Mouse (Mus musculus) adrenal gland (tissue): ENCODE data around the gene Marveld3.

Experiments
- intact Hi-C: fragments of 180-260 bp; cut with DNase I; formaldehyde crosslinking; loops from one replicate; pipeline ENCODE4 v1.15.1; 2025

Gene Marveld3

GRCm38 (mm10) chr8:109968837-109969236, 6.8 kb upstream of the Marveld3 start:
- intact Hi-C loops, result no loop called here

DNA sequence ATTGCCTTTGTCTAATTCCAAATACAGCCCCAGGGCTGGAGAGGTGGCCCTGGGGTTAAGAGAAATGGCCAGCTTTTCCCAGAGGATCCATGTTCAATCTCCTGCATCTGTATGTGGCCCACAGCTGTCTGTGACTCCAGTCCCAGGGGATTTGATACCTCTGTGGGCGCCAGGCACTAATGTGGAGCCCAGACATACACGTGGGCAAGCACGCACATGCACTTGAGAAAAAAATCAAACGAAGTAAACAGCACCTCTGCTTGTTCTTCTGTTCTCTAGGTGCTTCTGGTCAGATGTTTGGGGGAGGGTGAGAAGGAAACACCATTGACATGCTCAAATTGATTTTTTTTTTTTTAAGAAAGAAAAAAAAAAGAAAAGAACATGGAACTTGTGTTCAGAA, 2.1 kb upstream of the Marveld3 start:
- intact Hi-C loops, result no loop called here

GRCm38 (mm10) chr8:109963421-109963820, 1.4 kb upstream of the Marveld3 start:
- intact Hi-C loops, result no loop called here

DNA sequence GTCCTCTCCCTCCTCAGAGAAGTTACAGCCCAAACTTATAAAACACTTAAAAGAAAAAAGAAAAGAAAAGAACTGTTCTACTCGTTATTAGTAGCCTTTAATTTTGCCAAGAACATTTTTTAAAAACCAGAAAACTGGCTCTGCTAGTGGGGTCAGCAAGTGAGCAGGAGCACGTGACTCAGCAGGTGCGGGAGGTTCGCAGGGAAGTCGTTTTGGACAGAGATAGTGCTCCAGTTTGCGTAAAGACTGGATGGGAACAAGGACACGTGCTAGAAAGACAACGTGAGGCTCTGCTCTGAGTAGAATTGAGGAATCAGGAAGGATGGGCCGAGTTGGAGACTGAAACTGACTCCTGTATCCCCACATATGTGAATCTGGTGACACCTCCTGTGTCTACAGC, 893 bp upstream of the Marveld3 start:
- intact Hi-C loops, result no loop called here

- intact Hi-C loops, result no loop called here
Measured at GRCm38 (mm10) chr8:109959112-109959511, 2.9 kb downstream of the Marveld3 start.

DNA sequence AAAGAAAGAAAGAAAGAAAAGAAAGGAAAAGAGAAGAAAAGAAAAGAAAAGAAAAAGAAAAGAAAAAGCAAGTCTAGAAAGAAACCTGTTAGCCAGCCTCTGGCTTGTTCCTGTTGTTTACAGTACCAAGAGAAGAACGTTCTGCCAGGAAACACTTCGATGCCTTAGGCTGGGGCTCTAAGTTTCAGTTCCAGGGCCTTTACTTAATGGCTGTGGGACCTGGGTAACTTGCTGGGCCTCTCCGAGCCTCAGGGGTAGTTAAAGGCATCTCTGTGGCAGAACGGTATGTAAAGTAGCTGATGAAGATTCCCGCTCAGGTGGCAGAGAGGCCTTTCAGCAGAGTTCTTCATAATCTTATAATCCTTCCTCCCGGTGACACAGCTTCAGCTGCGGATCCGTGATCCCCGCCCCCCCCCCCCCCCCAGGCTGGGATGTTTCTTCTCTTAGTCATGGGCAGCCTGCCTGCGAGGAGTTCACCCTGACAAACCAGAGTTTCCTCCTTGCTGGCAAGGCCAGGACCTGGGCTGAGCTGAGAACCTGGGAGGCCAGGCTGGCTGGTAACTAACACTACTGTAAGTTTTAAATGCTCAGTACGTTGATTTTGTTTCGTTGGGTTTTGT, 3.9 kb downstream of the Marveld3 start:
- intact Hi-C loops, result no loop called here

DNA sequence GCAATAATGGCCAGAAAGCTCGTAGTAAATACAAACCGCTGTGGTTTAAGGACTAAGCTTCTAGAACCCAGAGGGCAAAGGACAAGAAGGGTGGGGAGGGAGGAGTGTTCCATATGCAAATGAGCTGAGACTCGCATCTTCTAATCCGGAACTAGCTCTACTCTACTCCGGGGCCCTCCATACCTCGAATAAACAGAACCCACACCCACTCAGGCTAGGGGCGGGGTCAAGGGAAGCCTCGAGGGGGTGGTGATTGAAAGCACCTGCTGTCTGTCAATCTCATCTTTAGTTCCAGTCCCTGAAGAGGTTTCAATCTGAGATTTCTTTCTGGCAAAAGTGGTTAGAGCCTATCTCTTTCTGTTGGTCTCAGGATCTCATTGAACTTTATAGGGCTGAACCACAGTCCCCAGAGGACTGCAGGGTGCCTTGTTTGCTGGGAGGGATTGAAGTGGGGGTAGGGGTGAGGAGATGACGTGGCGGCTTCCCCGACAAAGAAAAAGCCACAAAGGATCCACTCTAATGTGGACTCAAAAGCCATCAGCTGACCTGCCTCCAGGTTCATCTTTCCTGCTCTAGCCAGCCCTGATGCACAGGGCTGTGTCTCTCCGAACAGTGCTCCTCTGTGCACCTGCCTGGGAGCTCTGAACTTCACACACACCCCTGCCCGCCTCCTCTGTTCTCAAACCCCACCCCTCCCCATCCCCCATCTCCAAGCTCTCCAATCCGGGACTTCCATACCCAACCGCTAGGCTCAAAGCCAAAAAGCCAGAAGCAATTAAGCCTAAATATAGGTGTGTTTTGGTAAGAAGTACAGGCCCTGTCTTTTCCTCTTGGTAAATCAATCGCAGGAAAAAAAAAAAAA, 4.6 kb downstream of the Marveld3 start:
- intact Hi-C loops, result no loop called here

GRCm38 (mm10) chr8:109954486-109954948, 7.5 kb downstream of the Marveld3 start:
- intact Hi-C loops, result no loop called here

- intact Hi-C loops, result no loop called here
Measured at GRCm38 (mm10) chr8:109952171-109952570, 9.8 kb downstream of the Marveld3 start.

- intact Hi-C loops, result no loop called here
Measured at GRCm38 (mm10) chr8:109948285-109948564, 13.8 kb downstream of the Marveld3 start.

DNA sequence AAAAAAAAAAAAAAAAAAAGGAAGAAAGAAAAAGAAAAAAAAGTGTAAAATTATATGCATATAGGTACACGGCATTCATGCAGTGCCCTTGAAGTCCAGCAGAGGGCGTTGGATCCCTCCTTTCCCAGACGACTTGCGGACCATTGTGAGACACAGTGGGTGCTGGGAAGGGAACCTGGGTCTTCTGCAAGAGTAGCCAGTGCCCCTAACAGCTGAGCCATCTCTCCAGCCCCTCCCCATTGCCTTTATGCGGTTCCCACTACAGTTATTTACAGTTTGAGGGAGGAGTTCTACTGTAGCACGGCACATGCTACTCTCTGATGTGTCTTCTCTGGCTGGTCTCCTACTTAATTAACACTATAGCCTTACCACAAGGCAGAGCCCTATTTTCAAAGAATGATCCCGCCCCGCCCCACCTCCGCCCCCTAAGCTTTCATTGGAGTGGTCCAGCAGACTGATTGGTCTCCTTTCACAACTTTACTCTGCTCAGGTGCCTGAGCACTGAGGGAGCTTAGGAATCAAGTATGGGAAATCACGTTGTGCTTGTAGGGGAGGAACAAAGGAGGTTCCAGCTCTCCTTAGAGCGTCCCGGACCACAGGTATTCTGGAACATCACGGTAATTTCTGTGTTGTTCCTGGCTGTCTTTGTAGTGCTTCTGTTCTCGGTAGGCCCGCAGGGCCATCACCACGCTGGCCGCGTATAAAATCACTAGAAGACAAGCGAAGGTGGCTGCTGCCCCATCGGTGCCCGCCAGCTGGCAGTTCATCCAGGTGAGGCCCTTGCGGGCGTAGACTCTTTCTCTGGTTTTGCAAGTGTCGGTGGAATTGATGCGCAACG, 14.3 kb downstream of the Marveld3 start:
- intact Hi-C loops, result no loop called here

- intact Hi-C loops, result no loop called here
Measured at GRCm38 (mm10) chr8:109946272-109946671, 15.7 kb downstream of the Marveld3 start.

- intact Hi-C loops, result no loop called here
Measured at GRCm38 (mm10) chr8:109945694-109946093, 16.3 kb downstream of the Marveld3 start.

DNA sequence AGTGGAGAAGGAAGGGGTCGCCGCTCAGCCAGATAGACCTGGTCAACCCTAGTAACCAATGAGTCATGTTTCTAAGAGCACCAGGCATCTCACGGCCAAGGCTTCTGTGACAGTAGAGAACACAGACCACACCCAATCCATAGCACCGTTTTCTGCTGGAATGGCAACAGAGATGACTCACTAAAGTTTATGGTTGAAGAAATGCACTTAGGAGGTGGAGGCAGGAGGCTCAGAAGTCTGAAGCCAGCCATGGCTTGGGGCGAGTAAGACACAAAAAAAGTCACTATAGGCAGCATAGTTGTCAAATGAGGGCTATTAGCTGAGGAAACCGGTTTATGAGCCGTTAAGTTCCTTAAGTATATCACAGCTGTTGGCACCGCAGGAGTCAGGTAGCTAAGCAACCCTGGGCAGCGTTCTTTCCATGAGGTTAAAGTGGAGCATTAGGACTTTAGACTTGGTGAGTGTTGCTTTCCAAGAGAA, 16.8 kb downstream of the Marveld3 start:
- intact Hi-C loops, result no loop called here

- intact Hi-C loops, result no loop called here
Measured at GRCm38 (mm10) chr8:109941606-109942360, 20.2 kb downstream of the Marveld3 start.

DNA sequence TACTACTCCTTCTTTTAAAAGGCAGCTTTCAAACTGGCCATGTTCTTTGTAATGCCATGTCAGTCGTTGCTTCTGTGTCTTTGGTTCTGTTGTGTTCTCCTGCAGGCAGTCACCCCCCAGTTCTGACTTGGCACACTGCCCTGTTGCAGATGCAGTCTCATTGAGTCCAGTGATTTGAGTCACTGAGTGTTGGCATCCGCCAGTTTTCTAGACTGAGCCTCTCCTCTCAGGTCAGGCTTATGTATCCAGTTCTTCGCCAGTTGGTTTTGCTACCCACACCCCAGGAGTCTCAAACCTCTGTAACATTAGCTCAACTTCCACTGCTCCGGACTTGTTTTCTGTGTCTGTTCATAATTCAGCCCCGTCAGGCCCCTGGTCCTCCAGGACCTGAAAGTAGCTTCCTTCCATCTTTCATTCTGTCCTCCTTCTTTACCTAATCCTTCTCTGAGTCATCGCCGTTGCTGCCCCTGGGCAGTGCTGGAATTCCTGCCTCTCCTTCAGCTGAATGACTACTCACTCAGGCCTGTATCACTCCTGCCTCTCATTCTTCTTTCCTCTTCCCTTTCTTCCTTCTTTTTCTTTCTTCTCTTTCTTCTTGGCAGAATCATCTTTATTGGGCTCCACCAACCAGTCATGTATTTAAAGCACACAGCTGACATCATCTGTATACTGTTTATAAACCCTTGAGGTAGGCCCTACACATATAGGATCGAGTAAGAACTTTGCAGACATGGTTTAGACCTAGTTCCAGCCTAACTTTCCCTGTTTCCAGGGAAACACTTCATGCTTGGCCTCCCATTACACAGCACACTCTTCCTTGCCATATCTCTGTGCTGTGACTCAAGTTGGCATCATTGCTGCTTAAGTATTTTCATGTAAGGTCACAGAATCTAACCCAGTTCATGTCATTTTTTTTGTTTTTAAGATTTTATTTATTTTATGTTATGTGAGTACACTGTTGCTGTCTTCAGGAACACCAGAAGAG, 41.3 kb downstream of the Marveld3 start:
- intact Hi-C loops, result no loop called here

DNA sequence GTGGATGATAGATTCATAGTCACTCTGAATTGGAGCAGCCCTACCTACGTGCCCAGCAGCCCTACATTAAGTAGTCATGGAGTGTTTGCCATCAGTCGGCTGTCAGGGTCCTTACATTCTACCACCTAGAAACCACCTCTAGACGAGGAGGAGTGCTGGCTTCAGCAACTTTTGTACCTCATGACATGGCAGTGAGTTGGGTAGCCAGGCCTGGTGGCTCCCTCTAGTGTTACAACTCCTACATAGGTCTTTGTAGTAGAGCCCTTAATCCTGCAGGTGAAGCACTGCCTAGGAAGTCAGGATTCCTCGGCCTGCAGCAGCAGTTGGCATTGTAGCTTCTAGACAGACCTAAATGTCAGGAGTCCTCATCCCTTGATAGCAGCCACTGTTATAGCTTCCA, 44.7 kb downstream of the Marveld3 start:
- intact Hi-C loops, result loop anchor here (5.0 kb wide), 1 partner anchor 45 kb away; no protein-coding TSS in a partner anchor

DNA sequence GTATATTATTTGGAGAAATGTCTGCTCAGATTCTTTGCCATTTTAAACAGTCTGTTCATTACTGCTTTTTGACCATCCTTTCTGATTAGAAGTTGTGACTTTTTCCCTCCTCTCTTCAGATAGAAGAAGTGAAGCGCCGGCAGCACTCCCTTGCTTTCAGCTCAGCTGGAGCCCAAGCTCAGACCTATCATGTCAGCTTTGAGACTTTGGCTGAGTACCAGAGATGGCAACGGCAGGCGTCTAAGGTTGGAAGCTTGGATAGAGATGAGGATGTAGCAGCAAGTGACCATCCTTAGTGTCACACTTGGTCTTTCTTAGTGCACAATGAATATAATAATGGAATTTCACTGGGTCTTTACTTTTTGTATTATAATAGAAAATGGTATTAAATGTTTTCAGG, 54.6 kb downstream of the Marveld3 start:
- intact Hi-C loops, result no loop called here

GRCm38 (mm10) chr8:109906907-109907306, 55.1 kb downstream of the Marveld3 start:
- intact Hi-C loops, result no loop called here
